In the genomic region with DNA sequence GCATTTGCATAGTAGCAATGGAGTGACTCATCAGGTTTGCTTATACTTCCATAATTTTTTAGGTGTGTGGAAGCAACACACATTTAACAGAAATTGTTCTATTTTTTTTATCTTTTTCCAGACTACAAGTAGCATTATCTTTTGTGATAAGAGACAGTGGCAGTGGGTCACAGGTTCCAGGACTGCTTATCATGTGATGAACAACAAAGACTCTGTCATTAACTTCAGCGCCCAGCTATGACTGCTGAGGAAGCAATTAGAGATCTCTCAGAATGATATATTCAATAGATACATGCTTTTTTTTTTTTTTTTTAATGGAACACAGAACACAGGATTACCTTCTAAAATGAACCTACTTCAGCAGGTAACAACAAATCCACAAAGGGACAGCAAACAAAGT, we compare ENCODE assay signal across 29 mouse cellular contexts. TPM values are rescaled to one million over a fixed set of nuclear protein-coding genes. Genes with fewer than 3 reads are reported as not detected.
A peak's percentile ranks its signal among the peaks of the same experiment; 100 is the strongest.
DNase-seq lines count a peak whose midpoint lies in the region; ATAC-seq and TF ChIP-seq lines count a peak whose summit lies in the region.
"Had no signal": no experiment of that assay in that cellular context is flagged by ENCODE, and none has a peak within 500 bp of the region (broad histone marks: within the 10 kb centered on the region; RNA-seq: fewer than 3 reads in every experiment).

No protein-coding gene starts in this region.

- H3K9ac ChIP-seq in liver, embryonic 14.5 days (replicated peaks), result no peak overlapping the region
- H3K9ac ChIP-seq in intestine, postnatal 0 days (ENCODE audit: low read depth, low read length), result no peak overlapping the region
- no peak overlapping the region for H3K9ac ChIP-seq in lung, postnatal 0 days (replicated peaks; ENCODE audit: low read depth)
- H3K9ac ChIP-seq: embryonic facial prominence, embryonic 13.5 days; forebrain, embryonic 12.5 days; forebrain, embryonic 15.5 days; heart, embryonic 12.5 days; heart, embryonic 15.5 days; hindbrain, embryonic 13.5 days had no signal

- TF ChIP-seq EP300 in liver, embryonic 14.5 days (IDR thresholded peaks at IDR 0.05; ENCODE audit: low read depth), result no peak
- no peak for TF ChIP-seq EP300 in lung, postnatal 0 days (IDR thresholded peaks at IDR 0.05)

- no peak for TF ChIP-seq CTCF in liver, embryonic 14.5 days (IDR thresholded peaks at IDR 0.05; ENCODE audit: low read depth)
- TF ChIP-seq CTCF in intestine, postnatal 0 days (IDR thresholded peaks at IDR 0.05; ENCODE audit: low read depth), result no peak
- TF ChIP-seq CTCF in lung, postnatal 0 days (IDR thresholded peaks at IDR 0.05), result no peak

- peak; percentile 50; the same call in 1 of the 2 replicates for ATAC-seq in liver, embryonic 14.5 days (ENCODE audit: insufficient read depth)
- ATAC-seq in intestine, postnatal 0 days, result 0 out of 2 replicates have a peak, but pooled peaks have one; percentile 33
- ATAC-seq in lung, postnatal 0 days, result no peak
- ATAC-seq: CD4-positive, CD25-positive, alpha-beta regulatory T cell, adult 4 months; forebrain, embryonic 15.5 days; hindbrain, embryonic 16.5 days; Patski had no signal

- H3K4me1 ChIP-seq in liver, embryonic 14.5 days (replicated peaks; ENCODE audit: control insufficient read depth in 2 of 2, insufficient read depth in 2 of 2, low read length in 1 of 2), result peaks cover 0 to 3% of the 10 kb centered on the region in 2 experiments; a peak in 2 of 4 replicates
- H3K4me1 ChIP-seq in intestine, postnatal 0 days (replicated peaks; ENCODE audit: control insufficient read depth, insufficient read depth, low read length), result no peaks in the 10 kb centered on the region
- no peaks in the 10 kb centered on the region for H3K4me1 ChIP-seq in lung, postnatal 0 days (ENCODE audit: insufficient read depth, low read depth, low read length)
- H3K4me1 ChIP-seq: embryonic facial prominence, embryonic 10.5 days; embryonic facial prominence, embryonic 13.5 days; forebrain, embryonic 15.5 days; hindbrain, embryonic 13.5 days had no signal

- H3K27ac ChIP-seq in liver, embryonic 14.5 days, result no peak overlapping the region
- H3K27ac ChIP-seq in intestine, postnatal 0 days (ENCODE audit: low read depth, low read length), result no peak overlapping the region
- H3K27ac ChIP-seq in lung, postnatal 0 days (ENCODE audit: low read length), result no peak overlapping the region
- H3K27ac ChIP-seq: embryonic facial prominence, embryonic 10.5 days; embryonic facial prominence, embryonic 13.5 days; forebrain, embryonic 12.5 days; forebrain, embryonic 15.5 days; heart, embryonic 15.5 days; hindbrain, embryonic 10.5 days; hindbrain, embryonic 13.5 days had no signal

- no peak overlapping the region for H3K4me2 ChIP-seq in liver, embryonic 14.5 days (ENCODE audit: low read depth)
- H3K4me2 ChIP-seq in intestine, postnatal 0 days (replicated peaks; ENCODE audit: low read depth), result no peak overlapping the region
- H3K4me2 ChIP-seq in lung, postnatal 0 days (replicated peaks; ENCODE audit: low read depth, low read length), result no peak overlapping the region
- H3K4me2 ChIP-seq: embryonic facial prominence, embryonic 13.5 days; forebrain, embryonic 12.5 days; forebrain, embryonic 15.5 days; heart, embryonic 12.5 days; heart, embryonic 15.5 days; hindbrain, embryonic 13.5 days had no signal

- H3K9me3 ChIP-seq in liver, embryonic 14.5 days (ENCODE audit: control insufficient read depth, low read length), result no peaks in the 10 kb centered on the region
- no peaks in the 10 kb centered on the region for H3K9me3 ChIP-seq in intestine, postnatal 0 days (ENCODE audit: control insufficient read depth)
- no peaks in the 10 kb centered on the region for H3K9me3 ChIP-seq in lung, postnatal 0 days (ENCODE audit: low read length)
- H3K9me3 ChIP-seq: embryonic facial prominence, embryonic 10.5 days; embryonic facial prominence, embryonic 13.5 days; forebrain, embryonic 12.5 days; forebrain, embryonic 15.5 days; heart, embryonic 12.5 days; heart, embryonic 15.5 days; hindbrain, embryonic 10.5 days; hindbrain, embryonic 13.5 days had no signal

- no peak for DNase-seq in liver, embryonic 14.5 days (ENCODE audit: low read depth in 3 of 3, low spot score in 3 of 3)
- DNase-seq in liver, result no peak
- peak; percentile 19 for DNase-seq in c-Kit-positive CD71-positive TER-119-negative erythroid progenitor cells, embryonic 14.5 days (ENCODE audit: low read depth)
- no peak for DNase-seq in lung, postnatal 0 days (ENCODE audit: low spot score)
- no peak for DNase-seq in right cerebral cortex, adult 2 months (ENCODE audit: low spot score in 2 of 2)
- DNase-seq: adrenal gland, postnatal 10 days; adrenal gland, postnatal 36 days; cerebellum, adult 11 months; cerebellum, adult 2 months; cerebellum, postnatal 10 days; cerebellum, postnatal 36 days; embryo, embryonic 11 days; gastrocnemius, postnatal 25 days; heart, adult 18-20 months; heart, postnatal 10 days; heart, postnatal 36 days had no signal

- no peak overlapping the region for H3K4me3 ChIP-seq in liver, embryonic 14.5 days (ENCODE audit: insufficient read depth in 1 of 2, low read depth in 2 of 2, low read length in 2 of 2)
- no peak overlapping the region for H3K4me3 ChIP-seq in intestine, postnatal 0 days (ENCODE audit: low read depth, low read length)
- no peak overlapping the region for H3K4me3 ChIP-seq in lung, postnatal 0 days (ENCODE audit: low read depth, low read length)
- H3K4me3 ChIP-seq: embryonic facial prominence, embryonic 10.5 days; embryonic facial prominence, embryonic 13.5 days; erythroblast, embryonic 14.5 days; forebrain, embryonic 12.5 days; forebrain, embryonic 15.5 days; heart, embryonic 12.5 days; heart, embryonic 15.5 days; hindbrain, embryonic 10.5 days; hindbrain, embryonic 13.5 days had no signal

- 26% methylated on average over 1 of the region's 1 CpGs for WGBS in liver, embryonic 14.5 days (ENCODE audit: insufficient replicate concordance)
- 40% methylated on average over 1 of the region's 1 CpGs for WGBS in intestine, postnatal 0 days
- WGBS in lung, postnatal 0 days, result 59% methylated on average over 1 of the region's 1 CpGs

- no peaks in the 10 kb centered on the region for H3K36me3 ChIP-seq in liver, embryonic 14.5 days (replicated peaks; ENCODE audit: control insufficient read depth, insufficient read depth, low read depth)
- peaks cover 11% of the 10 kb centered on the region for H3K36me3 ChIP-seq in intestine, postnatal 0 days (ENCODE audit: control insufficient read depth, insufficient read depth)
- no peaks in the 10 kb centered on the region for H3K36me3 ChIP-seq in lung, postnatal 0 days (ENCODE audit: insufficient read depth, low read length)
- H3K36me3 ChIP-seq: forebrain, embryonic 15.5 days had no signal

- no peaks in the 10 kb centered on the region for H3K27me3 ChIP-seq in liver, embryonic 14.5 days (ENCODE audit: control insufficient read depth, insufficient read depth, low read length)
- H3K27me3 ChIP-seq in intestine, postnatal 0 days (replicated peaks; ENCODE audit: control insufficient read depth, insufficient read depth, low read length), result no peaks in the 10 kb centered on the region
- H3K27me3 ChIP-seq in lung, postnatal 0 days (replicated peaks; ENCODE audit: insufficient read depth, low read length), result no peaks in the 10 kb centered on the region
- H3K27me3 ChIP-seq: embryonic facial prominence, embryonic 13.5 days; forebrain, embryonic 12.5 days; forebrain, embryonic 15.5 days; heart, embryonic 12.5 days; heart, embryonic 15.5 days; hindbrain, embryonic 13.5 days; Patski had no signal

RNA-seq across cellular contexts. Expression of gene Epb41l5, which starts 18.4 kb away (rescaled TPM):
- 4.0 and 6.4 TPM in 2 replicates for polyA plus RNA-seq in liver, embryonic 14.5 days (2012; rRNA removed)
- polyA plus RNA-seq in liver, embryonic 14.5 days (2014; fragmentation: Nextera tagmentation; extraction: Ambion mirVana), result 12.9 and 13.1 TPM in 2 replicates
- polyA plus RNA-seq in intestine, postnatal 0 days (2015; fragmentation: Nextera tagmentation; extraction: Ambion mirVana), result 14.3 and 17.5 TPM in 2 replicates
- 54.7 and 69.5 TPM in 2 replicates for polyA plus RNA-seq in lung, postnatal 0 days (2015; fragmentation: Nextera tagmentation; extraction: Ambion mirVana)
